Mouse (Mus musculus) heart, adult 9 months (tissue): Measurements from ENCODE around the gene Gpr39.

Experiments used
- DNase-seq, 2 experiments: peaks; one replicate each; pipeline ENCODE4 v3.0.0; 2022; ENCODE audit warnings: low spot score in 2 of 2

The Gpr39 gene

GRCm38 (mm10) chr1:125808426-125808825 is 131.6 kb downstream of the Gpr39 start:
- no peak for DNase-seq

- no peak for DNase-seq
Observed at GRCm38 (mm10) chr1:125813141-125813782, 136.5 kb downstream of the Gpr39 start.

- no peak for DNase-seq
Observed at GRCm38 (mm10) chr1:125821101-125821500, 144.3 kb downstream of the Gpr39 start.

GRCm38 (mm10) chr1:125823611-125824010 is 146.8 kb downstream of the Gpr39 start:
- DNase-seq, result no peak

- DNase-seq, result no peak
Observed at GRCm38 (mm10) chr1:125837507-125837906, 160.7 kb downstream of the Gpr39 start.

- no peak for DNase-seq
Observed at GRCm38 (mm10) chr1:125839746-125840392, 163.1 kb downstream of the Gpr39 start.

GRCm38 (mm10) chr1:125854646-125855045 is 177.9 kb downstream of the Gpr39 start:
- no peak for DNase-seq

- DNase-seq, result no peak
Observed at GRCm38 (mm10) chr1:125858631-125859030, 181.8 kb downstream of the Gpr39 start.

- DNase-seq, result no peak
Observed at GRCm38 (mm10) chr1:125870056-125870455, 193.3 kb downstream of the Gpr39 start.

- DNase-seq, result no peak
Observed at GRCm38 (mm10) chr1:125893158-125893557, 216.4 kb downstream of the Gpr39 start.

- DNase-seq, result no peak
Observed at GRCm38 (mm10) chr1:125910211-125910870, 233.5 kb downstream of the Gpr39 start.

GRCm38 (mm10) chr1:125910871-125911265 is 234.1 kb downstream of the Gpr39 start:
- DNase-seq, result no peak

- DNase-seq, result no peak
Observed at GRCm38 (mm10) chr1:125911337-125911900, 234.6 kb downstream of the Gpr39 start.

GRCm38 (mm10) chr1:125911901-125912445 is 235.2 kb downstream of the Gpr39 start:
- no peak for DNase-seq

- DNase-seq, result no peak
Observed at GRCm38 (mm10) chr1:125912601-125913600, 236.1 kb downstream of the Gpr39 start, which contains the start of gene Lypd1. TSS of gene Lypd1 (minus strand) at chr1:125913101.

- no peak for DNase-seq
Observed at GRCm38 (mm10) chr1:125920696-125921095, 243.9 kb downstream of the Gpr39 start.

GRCm38 (mm10) chr1:125923062-125923461 is 246.3 kb downstream of the Gpr39 start:
- DNase-seq, result no peak
